Mouse (Mus musculus) B cell, adult (primary cell): ENCODE results near the gene Nelfcd. TPM values are rescaled to one million over a fixed set of nuclear protein-coding genes. Genes with fewer than 3 reads are reported as not detected.

ENCODE experiments used
- total RNA-seq: library from RNA; stranded (reverse); gene quantifications from 4 replicates; pipeline ENCODE4 v1.2.4, GENCODE M21; 2023; ENCODE audit not compliant: inconsistent age

Nelfcd gene
- total RNA-seq = 67.2 to 73.2 TPM (median 71.6 TPM) in 4 replicates

GRCm38 (mm10) chr2:174415731-174416310 lies at the start of gene Nelfcd:
Gene Nelfcd (plus strand): TSS chr2:174415804.

GRCm38 (mm10) chr2:174438737-174439449 lies 23.3 kb downstream of the Nelfcd start, which contains the start of gene Ctsz:
Gene Ctsz (minus strand): TSS chr2:174439039.

DNA sequence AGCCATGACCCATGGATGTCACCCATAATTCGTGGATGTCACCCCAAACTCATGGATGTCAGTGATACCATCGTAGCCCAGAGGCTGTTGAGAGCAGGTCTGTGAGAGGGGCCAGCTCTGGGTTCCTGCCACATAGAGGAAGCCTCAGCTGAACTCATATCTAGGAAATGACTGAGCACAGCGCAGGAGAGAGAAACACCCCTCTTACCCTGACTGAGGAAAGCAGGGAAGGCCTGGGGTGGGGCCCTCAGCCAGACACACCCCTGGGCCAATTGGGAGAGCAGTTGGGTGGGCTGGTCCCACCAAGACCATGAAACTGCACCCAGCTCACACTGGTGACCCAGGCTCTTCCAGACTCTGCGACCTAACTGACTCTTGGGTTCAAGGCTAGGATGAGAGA lies 34.7 kb downstream of the Nelfcd start, which contains the start of gene Tubb1:
Tubb1 (plus strand) TSS at position 343 of the 400 bp plus-strand sequence.

DNA sequence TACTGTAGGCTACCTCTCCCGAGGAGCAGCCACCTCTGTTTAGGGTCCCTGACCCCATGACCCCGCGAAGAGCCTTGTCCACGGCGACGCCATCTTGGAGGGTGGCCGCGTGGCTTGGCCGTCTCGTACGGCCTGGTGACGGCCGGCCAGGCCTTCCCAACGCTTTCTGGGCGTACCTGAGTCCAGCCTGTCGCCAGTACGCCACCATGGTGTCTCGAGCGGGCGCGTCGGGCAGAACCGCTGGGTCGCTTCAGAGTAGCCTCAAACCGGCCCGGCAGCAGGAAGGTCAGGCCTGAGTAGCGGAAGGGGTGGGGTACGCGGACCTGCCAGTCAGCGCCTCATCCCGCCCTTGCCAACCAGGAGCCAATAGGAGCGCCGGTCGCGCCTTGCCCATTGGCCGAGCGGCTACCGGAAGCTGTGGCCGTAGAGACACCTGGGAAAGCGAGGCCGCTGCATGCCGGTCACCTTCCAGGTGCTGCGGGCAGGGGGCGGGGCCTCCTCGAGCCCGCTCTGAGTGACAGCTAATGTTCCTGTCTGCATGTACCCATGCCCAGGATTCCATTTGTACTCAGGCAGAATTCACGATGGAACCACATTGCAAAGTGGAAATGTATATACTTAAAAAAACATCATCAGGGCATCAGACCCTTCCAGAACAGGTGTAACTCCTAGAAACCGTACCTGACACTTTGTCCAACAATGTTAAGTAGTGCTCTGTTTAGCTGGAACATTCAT lies 48.4 kb downstream of the Nelfcd start, which contains the start of gene Atp5e:
Atp5e (minus strand) TSS at position 317 of the 735 bp plus-strand sequence.

DNA sequence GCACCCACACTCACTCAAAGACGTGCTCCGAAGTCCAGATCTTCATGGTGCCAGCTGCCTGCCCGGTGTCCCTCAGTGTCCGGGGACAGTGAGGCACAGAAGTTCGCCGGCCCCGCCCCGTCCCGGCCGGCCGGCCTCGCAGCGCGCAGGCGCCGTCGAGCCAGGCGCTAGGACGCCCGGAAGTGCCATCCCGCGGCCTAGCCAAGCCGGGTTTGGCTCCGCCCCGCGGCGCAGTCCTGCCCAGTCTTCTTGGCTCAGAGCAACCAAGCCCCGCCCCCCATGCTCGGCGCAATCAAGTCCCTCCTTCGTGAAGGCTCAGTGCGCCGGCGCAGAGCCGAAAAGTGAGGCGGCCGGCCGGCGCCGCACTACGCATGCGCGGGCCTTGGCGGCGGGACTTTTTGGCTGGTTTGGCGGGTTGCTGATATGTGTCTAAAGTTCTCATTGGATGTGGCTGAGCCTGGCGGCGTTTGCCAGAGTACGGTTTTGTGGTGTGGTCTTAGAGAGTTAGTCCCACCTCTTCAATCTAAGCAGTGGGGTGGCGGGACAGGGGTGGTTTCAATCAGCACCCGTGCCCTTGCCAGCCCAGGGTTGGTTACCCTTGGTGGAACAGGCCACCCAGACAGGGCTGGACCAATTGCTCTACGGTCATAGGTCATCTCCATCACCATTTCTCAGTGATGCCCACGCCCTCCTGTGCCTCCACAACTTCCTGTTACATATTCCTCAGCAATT lies 57.4 kb downstream of the Nelfcd start, which contains the start of gene Prelid3b:
Prelid3b (minus strand) TSS at position 264 of the 732 bp plus-strand sequence.

Other genes with a start within 250 kb of the Nelfcd start
- 713 to 768 TPM (median 730 TPM) in 4 replicates for gene Gnas, start 131.5 kb upstream of the Nelfcd start, total RNA-seq
- gene Gm20721, start 69.1 kb upstream of the Nelfcd start, total RNA-seq = 0.45 to 1.1 TPM (median 0.86 TPM) in 4 replicates
- 211 to 262 TPM (median 217 TPM) in 4 replicates for gene Ctsz, start 23.2 kb downstream of the Nelfcd start, total RNA-seq
- 1.00 to 1.9 TPM (median 1.6 TPM) in 4 replicates for gene Tubb1, start 34.9 kb downstream of the Nelfcd start, total RNA-seq
- 228 to 281 TPM (median 254 TPM) in 4 replicates for gene Atp5e, start 48.3 kb downstream of the Nelfcd start, total RNA-seq
- gene Prelid3b, start 57.3 kb downstream of the Nelfcd start, total RNA-seq = 49.8 to 68.1 TPM (median 52.1 TPM) in 4 replicates
- gene Zfp831, start 227.7 kb downstream of the Nelfcd start, total RNA-seq = 52.4 to 55.5 TPM (median 54.6 TPM) in 4 replicates